Mouse (Mus musculus) embryonic facial prominence, embryonic 11.5 days (tissue): ENCODE measurements around the gene Krt42. TPM values are rescaled to one million over a fixed set of nuclear protein-coding genes. Genes with fewer than 3 reads are reported as not detected.
"Not testable (repeated sequence)": the region's sequence is repeated elsewhere in the genome, so short reads cannot be mapped to it uniquely, and the experiment has no call there.

Source experiments
- ATAC-seq: fragments of 200-750 bp; cut with Nextera tagmentation; replicated peaks from 2 replicates; pipeline ENCODE4 v1.8.0; 2017; ENCODE audit warnings: low read depth; ENCODE audit not compliant: insufficient number of reproducible peaks, low FRiP score, low TSS enrichment
- DNase-seq: peaks from one replicate; pipeline ENCODE4 v3.0.0-alpha.2; 2015; ENCODE audit warnings: low spot score
- H3K27ac ChIP-seq: fragments of 300-500 bp; sonication (generic); replicated peaks from 2 replicates; pipeline ENCODE4 v1.5.1; 2014; ENCODE audit warnings: mild to moderate bottlenecking, low read depth, low read length, control low read depth
- H3K27me3 ChIP-seq: fragments of 300-500 bp; sonication (generic); 2 replicates; pipeline ENCODE4 v1.6.1; 2014; ENCODE audit warnings: mild to moderate bottlenecking, low read length, moderate library complexity, mixed read lengths; ENCODE audit not compliant: control insufficient read depth, insufficient read depth
- H3K36me3 ChIP-seq: fragments of 300-500 bp; sonication (generic); replicated peaks from 2 replicates; pipeline ENCODE4 v1.6.1; 2014; ENCODE audit warnings: low read depth, mild to moderate bottlenecking, low read length, moderate library complexity, mixed read lengths; ENCODE audit not compliant: control insufficient read depth, insufficient read depth
- H3K4me1 ChIP-seq: fragments of 300-500 bp; sonication (generic); 2 replicates; pipeline ENCODE4 v1.6.1; 2014; ENCODE audit warnings: low read length, mixed read lengths; ENCODE audit not compliant: control insufficient read depth, insufficient read depth
- H3K4me2 ChIP-seq: fragments of 300-500 bp; sonication (generic); 2 replicates; pipeline ENCODE4 v1.6.1; 2014; ENCODE audit warnings: low read depth, mild to moderate bottlenecking, control low read depth, low read length, moderate library complexity
- H3K4me3 ChIP-seq: fragments of 300-500 bp; sonication (generic); 2 replicates; pipeline ENCODE4 v1.5.1; 2014; ENCODE audit warnings: low read depth, low read length, control low read depth
- H3K9ac ChIP-seq: fragments of 300-500 bp; sonication (generic); replicated peaks from 2 replicates; pipeline ENCODE4 v1.6.1; 2014; ENCODE audit warnings: mild to moderate bottlenecking, control low read depth, low read length
- H3K9me3 ChIP-seq: fragments of 300-500 bp; sonication (generic); replicated peaks from 2 replicates; pipeline ENCODE4 v1.6.1; 2016; ENCODE audit warnings: mild to moderate bottlenecking, low read length, inconsistent platforms, mixed read lengths; ENCODE audit not compliant: control insufficient read depth
- WGBS: fragments of 180-500 bp; shearing (Covaris S2); extraction: QIAGEN DNeasy Blood & Tissue Kit; methylation state at CpG from one replicate; pipeline ENCODE4 v1.1.7; 2014; 5-methylcytosine and 5-hydroxymethylcytosine counted together
- polyA plus RNA-seq: library from polyadenylated mRNA; unstranded; fragments of >200 nt; fragmentation: Nextera tagmentation; extraction: Ambion mirVana; gene quantifications from 2 replicates; pipeline ENCODE4 v1.2.1, GENCODE M21; 2014

Gene Krt42
- polyA plus RNA-seq, 1 experiment from 2014 or later: not detected

- H3K9me3 ChIP-seq: no peaks in the 10 kb centered on the region
- H3K27me3 ChIP-seq: no peaks in the 10 kb centered on the region
- H3K4me3 ChIP-seq: no peak overlapping the region
- no peak for DNase-seq
- no peaks in the 10 kb centered on the region for H3K36me3 ChIP-seq
- H3K27ac ChIP-seq: no peak overlapping the region
- no peak overlapping the region for H3K4me2 ChIP-seq
- H3K4me1 ChIP-seq: no peaks in the 10 kb centered on the region
- H3K9ac ChIP-seq: no peak overlapping the region
- ATAC-seq: no peak
- 67% methylated on average over 5 of the region's 5 CpGs for WGBS
Observed at GRCm38 (mm10) chr11:100254360-100255090, 15.1 kb downstream of the Krt42 start.

- no peak within 1 kb of the TSS for H3K9ac ChIP-seq
- H3K4me1 ChIP-seq: no peaks in the 10 kb centered on the region
- H3K4me3 ChIP-seq: no peak within 1 kb of the TSS
- ATAC-seq (no peak), DNase-seq (no peak)
- H3K36me3 ChIP-seq: no peaks in the 10 kb centered on the region
- no peaks in the 10 kb centered on the region for H3K27me3 ChIP-seq
- H3K4me2 ChIP-seq: no peak within 1 kb of the TSS
- WGBS: 85% methylated on average over 7 of the region's 7 CpGs
- no peaks in the 10 kb centered on the region for H3K9me3 ChIP-seq
- H3K27ac ChIP-seq: no peak within 1 kb of the TSS
Observed at GRCm38 (mm10) chr11:100248852-100249465, 20.7 kb downstream of the Krt42 start, which contains the start of gene Krt16. Gene Krt16, minus strand, starts transcription at chr11:100248902.

GRCm38 (mm10) chr11:100246471-100246870 lies 23.2 kb downstream of the Krt42 start:
- DNase-seq, ATAC-seq, H3K27me3 ChIP-seq, H3K4me2 ChIP-seq, H3K4me1 ChIP-seq, H3K4me3 ChIP-seq, H3K9me3 ChIP-seq, H3K36me3 ChIP-seq, H3K9ac ChIP-seq, H3K27ac ChIP-seq: not testable (repeated sequence)
- WGBS: 63% methylated on average over 7 of the region's 7 CpGs

GRCm38 (mm10) chr11:100240272-100240671 lies 29.4 kb downstream of the Krt42 start:
- not testable (repeated sequence) for H3K9ac ChIP-seq, ATAC-seq, H3K27ac ChIP-seq, H3K4me1 ChIP-seq, H3K36me3 ChIP-seq, H3K4me3 ChIP-seq, H3K27me3 ChIP-seq, H3K9me3 ChIP-seq, H3K4me2 ChIP-seq, DNase-seq
- 90% methylated on average over 4 of the region's 4 CpGs for WGBS

- ATAC-seq (no peak), DNase-seq (no peak)
- Histone ChIP-seq H3K4me3 (no peak overlapping the region), H3K27ac (no peak overlapping the region), H3K4me2 (no peak overlapping the region), H3K36me3 (no peaks in the 10 kb centered on the region), H3K4me1 (no peaks in the 10 kb centered on the region), H3K9me3 (no peaks in the 10 kb centered on the region), H3K27me3 (no peaks in the 10 kb centered on the region), H3K9ac (no peak overlapping the region)
- WGBS: 73% methylated on average over 8 of the region's 8 CpGs
Observed at GRCm38 (mm10) chr11:100221741-100222140, 47.9 kb downstream of the Krt42 start.

GRCm38 (mm10) chr11:100219304-100219703 lies 50.4 kb downstream of the Krt42 start:
- Histone ChIP-seq H3K27ac (no peak overlapping the region), H3K36me3 (no peaks in the 10 kb centered on the region), H3K4me3 (no peak overlapping the region), H3K27me3 (no peaks in the 10 kb centered on the region), H3K9ac (no peak overlapping the region), H3K4me1 (no peaks in the 10 kb centered on the region), H3K4me2 (no peak overlapping the region), H3K9me3 (no peaks in the 10 kb centered on the region)
- ATAC-seq (no peak), DNase-seq (no peak)
- 86% methylated on average over 4 of the region's 4 CpGs for WGBS

Other genes starting within 250 kb of the Krt42 start
- gene Krt33b, start 240.0 kb downstream of the Krt42 start, polyA plus RNA-seq: not detected in 2 replicates
- gene Krt34, start 228.3 kb downstream of the Krt42 start, polyA plus RNA-seq: not detected in 2 replicates
- gene Krt31, start 219.3 kb downstream of the Krt42 start, polyA plus RNA-seq: not detected in 2 replicates
- gene Krt32, start 181.6 kb downstream of the Krt42 start, polyA plus RNA-seq: not detected in 2 replicates
- not detected in 2 replicates for gene Krt35, start 173.6 kb downstream of the Krt42 start, polyA plus RNA-seq
- 0.13 TPM in 1 of 2 replicates, not detected in the other for gene Krt36, start 164.2 kb downstream of the Krt42 start, polyA plus RNA-seq
- gene Krt13, start 148.3 kb downstream of the Krt42 start, polyA plus RNA-seq: not detected in 2 replicates
- gene Krt15, start 133.9 kb downstream of the Krt42 start, polyA plus RNA-seq: 8.2 and 8.6 TPM in 2 replicates
- 8.0 and 10.5 TPM in 2 replicates for gene Krt19, start 121.2 kb downstream of the Krt42 start, polyA plus RNA-seq
- gene Krt9, start 76.6 kb downstream of the Krt42 start, polyA plus RNA-seq: not detected in 2 replicates
- gene Krt14, start 62.3 kb downstream of the Krt42 start, polyA plus RNA-seq: 30.7 and 31.2 TPM in 2 replicates
- gene Krt16, start 21.0 kb downstream of the Krt42 start, polyA plus RNA-seq: not detected in 2 replicates
- 1.3 and 1.8 TPM in 2 replicates for gene Krt17, start 8.8 kb downstream of the Krt42 start, polyA plus RNA-seq
- 1,683 and 1,757 TPM in 2 replicates for gene Eif1, start 50.0 kb upstream of the Krt42 start, polyA plus RNA-seq
- gene Gast, start 64.5 kb upstream of the Krt42 start, polyA plus RNA-seq: not detected in 2 replicates
- gene Hap1, start 86.3 kb upstream of the Krt42 start, polyA plus RNA-seq: 5.5 and 6.2 TPM in 2 replicates
- gene Jup, start 127.9 kb upstream of the Krt42 start, polyA plus RNA-seq: 31.8 and 37.4 TPM in 2 replicates
- gene P3h4, start 145.0 kb upstream of the Krt42 start, polyA plus RNA-seq: 33.0 and 37.1 TPM in 2 replicates
- gene Fkbp10, start 145.8 kb upstream of the Krt42 start, polyA plus RNA-seq: 60.0 and 69.4 TPM in 2 replicates
- 136 and 145 TPM in 2 replicates for gene Nt5c3b, start 171.9 kb upstream of the Krt42 start, polyA plus RNA-seq
- 0.52 and 0.57 TPM in 2 replicates for gene Klhl10, start 172.0 kb upstream of the Krt42 start, polyA plus RNA-seq
- 13.1 and 13.2 TPM in 2 replicates for gene Klhl11, start 202.9 kb upstream of the Krt42 start, polyA plus RNA-seq